Mouse (Mus musculus) lung, embryonic 14.5 days (tissue): ENCODE results near the gene Endou. TPM values are rescaled to one million over a fixed set of nuclear protein-coding genes. Genes with fewer than 3 reads are reported as not detected.

Experiments used
- ATAC-seq: fragments of 200-750 bp; cut with Nextera tagmentation; 2 replicates; pipeline ENCODE4 v1.8.0; 2017; ENCODE audit warnings: mild to moderate bottlenecking, moderate TSS enrichment, moderate library complexity; ENCODE audit not compliant: insufficient read depth
- DNase-seq: peaks from one replicate; pipeline ENCODE4 v3.0.0-alpha.2; 2015
- H3K27ac ChIP-seq: fragments of 300-500 bp; sonication (generic); 2 replicates; pipeline ENCODE4 v1.5.1; 2014; ENCODE audit warnings: low read depth, mild to moderate bottlenecking, moderate library complexity
- H3K27me3 ChIP-seq: fragments of 300-500 bp; sonication (generic); 2 replicates; pipeline ENCODE4 v1.6.1; 2014; ENCODE audit warnings: low read length, control low read depth; ENCODE audit not compliant: insufficient read depth
- H3K36me3 ChIP-seq: fragments of 300-500 bp; sonication (generic); 2 replicates; pipeline ENCODE4 v1.6.1; 2014; ENCODE audit warnings: control low read depth; ENCODE audit not compliant: insufficient read depth
- H3K4me1 ChIP-seq: fragments of 300-500 bp; sonication (generic); 2 replicates; pipeline ENCODE4 v1.6.1; 2014; ENCODE audit warnings: antibody characterized with exemption, control low read depth; ENCODE audit not compliant: insufficient read depth
- H3K4me2 ChIP-seq: fragments of 300-500 bp; sonication (generic); 2 replicates; pipeline ENCODE4 v1.6.1; 2014; ENCODE audit warnings: mild to moderate bottlenecking
- H3K4me3 ChIP-seq: fragments of 300-500 bp; sonication (generic); 2 replicates; pipeline ENCODE4 v1.5.1; 2014; ENCODE audit warnings: low read depth, low read length
- H3K9ac ChIP-seq: fragments of 300-500 bp; sonication (generic); 2 replicates; pipeline ENCODE4 v1.6.1; 2014
- H3K9me3 ChIP-seq: fragments of 300-500 bp; sonication (generic); 2 replicates; pipeline ENCODE4 v1.6.1; 2016; ENCODE audit warnings: low read depth, low read length, control low read depth
- CTCF ChIP-seq: IDR thresholded peaks from 2 replicates; pipeline ENCODE4 v1.5.1; 2016; ENCODE audit warnings: antibody characterized with exemption, low read depth
- WGBS: fragments of 180-500 bp; shearing (Covaris S2); extraction: QIAGEN DNeasy Blood & Tissue Kit; methylation state at CpG from one replicate; pipeline ENCODE4 v1.1.7; 2014; 5-methylcytosine and 5-hydroxymethylcytosine counted together
- polyA plus RNA-seq: library from polyadenylated mRNA; unstranded; fragments of >200 nt; fragmentation: Nextera tagmentation; extraction: Ambion mirVana; gene quantifications from 2 replicates; pipeline ENCODE4 v1.2.1, GENCODE M21; 2014

Endou gene
- 0.20 TPM in 1 of 2 replicates, not detected in the other for polyA plus RNA-seq

DNA sequence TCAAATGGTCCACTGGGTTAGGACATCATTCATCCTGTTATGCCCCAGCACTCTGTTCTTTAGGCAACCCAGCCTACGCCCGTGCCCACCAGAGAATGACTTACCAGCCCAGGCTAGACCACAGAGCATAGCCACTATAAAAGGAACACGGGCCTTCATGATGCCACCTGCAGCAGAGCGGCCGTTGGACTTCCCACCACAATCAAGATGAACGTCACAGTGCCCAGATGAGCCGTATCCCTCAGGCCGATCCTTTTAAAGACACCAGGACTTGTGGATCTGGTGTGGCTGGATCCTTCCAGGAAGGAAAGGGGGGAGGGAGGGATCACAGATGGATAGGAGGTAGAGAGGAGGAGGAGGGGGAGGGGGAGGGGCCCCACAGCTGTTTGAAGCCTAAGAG is at the start of gene Endou:
Gene Endou, minus strand, starts transcription at position 229 of the 400 bp plus-strand sequence.
- Histone ChIP-seq H3K4me1 (no peaks in the 10 kb centered on the region), H3K4me2 (no peak within 1 kb of the TSS), H3K27ac (no peak within 1 kb of the TSS), H3K36me3 (no peaks in the 10 kb centered on the region), H3K4me3 (no peak within 1 kb of the TSS), H3K9me3 (no peaks in the 10 kb centered on the region), H3K27me3 (no peaks in the 10 kb centered on the region), H3K9ac (no peak within 1 kb of the TSS)
- ATAC-seq (no peak), DNase-seq (no peak)
- no peak for TF ChIP-seq CTCF
- WGBS: 89% methylated on average over 8 of the region's 8 CpGs

- no peaks in the 10 kb centered on the region for H3K9me3 ChIP-seq
- H3K27me3 ChIP-seq: 0 out of 2 replicates have a peak, but pooled peaks cover 3% of the 10 kb centered on the region
- peak overlapping the region; percentile 74 for H3K27ac ChIP-seq
- DNase-seq: no peak
- H3K4me3 ChIP-seq: no peak overlapping the region
- H3K36me3 ChIP-seq: no peaks in the 10 kb centered on the region
- WGBS: 60% methylated on average over 12 of the region's 12 CpGs
- TF ChIP-seq CTCF: no peak
- no peak overlapping the region for H3K9ac ChIP-seq
- ATAC-seq: no peak
- peaks cover 5% of the 10 kb centered on the region; the same call in 1 of the 2 replicates for H3K4me1 ChIP-seq
- no peak overlapping the region for H3K4me2 ChIP-seq
These were observed 49.5 kb upstream of the Endou start for GRCm38 (mm10) chr15:97780611-97781031.

- no peak for TF ChIP-seq CTCF
These were observed 48.4 kb upstream of the Endou start for GRCm38 (mm10) chr15:97779576-97779975.

DNA sequence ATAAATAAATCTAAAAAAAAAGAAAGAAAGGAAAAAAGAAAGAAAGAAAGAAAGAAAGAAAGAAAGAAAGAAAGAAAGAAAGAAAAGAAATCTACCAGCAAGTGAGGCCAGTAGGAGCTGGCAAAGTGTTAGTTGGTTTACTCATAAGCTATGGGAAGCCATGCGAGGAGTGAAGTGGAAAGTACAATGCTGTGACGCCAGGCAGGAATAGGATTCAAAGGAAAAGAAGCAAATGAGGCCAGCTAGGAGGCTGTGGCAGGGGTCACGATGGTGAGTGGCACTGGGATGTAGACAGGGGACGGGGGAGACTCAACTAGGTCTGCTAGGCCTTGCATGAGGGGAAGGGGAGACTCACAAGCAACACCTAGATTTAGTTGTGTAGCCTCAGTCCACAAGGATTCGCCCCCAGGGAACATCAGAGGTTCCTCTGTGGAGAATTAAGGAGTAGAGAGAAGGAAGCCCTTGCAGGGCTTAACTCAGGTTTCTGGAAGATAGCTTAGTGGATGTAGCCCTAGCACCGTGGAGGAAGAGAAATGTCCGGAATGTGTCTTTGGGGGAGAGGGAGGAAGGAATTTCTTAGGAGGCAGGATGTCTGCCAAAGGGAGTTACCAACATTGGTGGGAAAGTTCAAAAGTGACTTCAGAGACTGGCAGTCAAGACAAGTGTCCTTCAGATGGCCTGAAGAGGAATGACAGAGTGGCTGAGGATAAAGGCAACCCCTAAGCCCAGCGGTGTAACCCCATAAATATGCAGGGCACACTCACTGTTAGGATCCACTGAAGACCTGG is 47.4 kb upstream of the Endou start, which contains the start of gene Slc48a1:
Gene Slc48a1, plus strand, starts transcription at position 210 of the 788 bp plus-strand sequence.
- Histone ChIP-seq H3K36me3 (no peaks in the 10 kb centered on the region), H3K4me1 (peaks cover 11% of the 10 kb centered on the region), H3K4me2 (no peak within 1 kb of the TSS), H3K27me3 (no peaks in the 10 kb centered on the region), H3K9me3 (no peaks in the 10 kb centered on the region), H3K27ac (no peak within 1 kb of the TSS), H3K4me3 (no peak within 1 kb of the TSS), H3K9ac (no peak within 1 kb of the TSS)
- DNase-seq: peak; percentile 64
- no peak for TF ChIP-seq CTCF
- 56% methylated on average over 8 of the region's 8 CpGs for WGBS
- no peak for ATAC-seq

More at GRCm38 (mm10) chr15:97779576-97779975, 48.4 kb upstream of the Endou start:
- Histone ChIP-seq H3K4me2 (no peak overlapping the region), H3K4me3 (no peak overlapping the region), H3K36me3 (no peaks in the 10 kb centered on the region), H3K27me3 (no peaks in the 10 kb centered on the region), H3K9ac (no peak overlapping the region), H3K4me1 (peaks cover 3% of the 10 kb centered on the region; the same call in 1 of the 2 replicates), H3K9me3 (no peaks in the 10 kb centered on the region), H3K27ac (no peak overlapping the region)
- WGBS: 88% methylated on average over 1 of the region's 1 CpGs
- no peak for ATAC-seq
- DNase-seq: no peak

- Histone ChIP-seq H3K36me3 (no peaks in the 10 kb centered on the region), H3K27me3 (no peaks in the 10 kb centered on the region), H3K4me2 (no peak overlapping the region), H3K27ac (no peak overlapping the region), H3K4me1 (peaks cover 23% of the 10 kb centered on the region), H3K9me3 (no peaks in the 10 kb centered on the region), H3K4me3 (no peak overlapping the region), H3K9ac (no peak overlapping the region)
- TF ChIP-seq CTCF: no peak
- 80% methylated on average over 6 of the region's 6 CpGs for WGBS
- no peak for ATAC-seq
- DNase-seq: no peak
These were observed 45.8 kb upstream of the Endou start for GRCm38 (mm10) chr15:97776919-97777318.

DNA sequence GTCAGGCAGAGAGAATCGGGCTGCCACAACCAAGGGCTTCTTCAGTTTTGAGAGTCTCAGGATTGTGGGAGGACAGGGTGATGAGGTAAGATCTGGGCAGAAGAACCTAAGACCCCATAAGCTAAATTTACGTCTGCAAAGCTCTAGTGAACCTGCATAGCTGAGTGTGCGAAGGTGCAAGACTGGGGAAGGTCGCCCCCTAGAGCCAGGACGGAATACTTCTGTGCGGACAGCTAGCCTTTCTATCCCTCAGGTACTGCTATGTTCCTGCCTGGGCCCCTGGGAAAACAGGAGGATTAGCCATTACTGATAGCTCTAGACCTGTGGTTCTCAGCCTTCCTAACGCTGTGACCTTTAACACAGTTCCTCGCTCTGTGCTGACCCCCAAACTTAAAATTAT is 45.4 kb upstream of the Endou start:
- Histone ChIP-seq H3K4me1 (peaks cover 23% of the 10 kb centered on the region), H3K4me3 (no peak overlapping the region), H3K9me3 (no peaks in the 10 kb centered on the region), H3K4me2 (no peak overlapping the region), H3K36me3 (no peaks in the 10 kb centered on the region), H3K27ac (no peak overlapping the region), H3K9ac (no peak overlapping the region), H3K27me3 (no peaks in the 10 kb centered on the region)
- ATAC-seq (no peak), DNase-seq (peak; percentile 85)
- WGBS: 12% methylated on average over 8 of the region's 8 CpGs
- TF ChIP-seq CTCF: peak; percentile 85

DNA sequence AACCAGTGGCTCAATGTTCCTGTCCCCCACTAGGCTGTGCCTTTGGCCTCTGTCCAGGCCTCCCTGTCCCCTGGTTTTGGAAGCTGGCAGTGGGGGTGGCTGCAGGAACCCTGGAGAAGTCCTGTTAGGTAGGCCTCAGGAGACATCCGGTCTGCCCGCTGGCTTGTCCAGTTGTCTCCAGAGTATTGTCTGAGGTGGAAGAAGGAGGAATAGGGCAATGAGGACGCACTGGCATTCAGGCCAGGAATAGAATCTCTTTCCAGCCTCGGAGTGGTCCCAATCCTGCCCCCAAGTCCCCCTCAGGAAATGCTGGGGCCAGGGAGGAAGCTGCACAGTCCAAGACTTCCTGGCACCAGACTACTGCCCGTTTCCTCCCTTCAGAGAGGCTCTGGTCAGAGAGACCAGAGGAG is 42.8 kb upstream of the Endou start:
- Histone ChIP-seq H3K4me1 (peaks cover 23% of the 10 kb centered on the region), H3K4me3 (no peak overlapping the region), H3K27ac (peak overlapping the region; percentile 93), H3K9me3 (no peaks in the 10 kb centered on the region), H3K36me3 (no peaks in the 10 kb centered on the region), H3K27me3 (no peaks in the 10 kb centered on the region), H3K4me2 (peak overlapping the region; percentile 37; the same call in 1 of the 2 replicates), H3K9ac (no peak overlapping the region)
- TF ChIP-seq CTCF: no peak
- DNase-seq (peak; percentile 70), ATAC-seq (peak; percentile 46; the same call in 1 of the 2 replicates)
- 44% methylated on average over 5 of the region's 5 CpGs for WGBS
